Mouse (Mus musculus) layer of hippocampus, postnatal 14 days (tissue): ENCODE measurements around the gene Adamts20. TPM values are rescaled to one million over a fixed set of nuclear protein-coding genes. Genes with fewer than 3 reads are reported as not detected.

Experiments
- DNase-seq, 2 experiments: peaks; one replicate each; pipeline ENCODE4 v3.0.0; 2021 to 2022; ENCODE audit warnings: low spot score in 2 of 2, mixed read lengths in 1 of 2
- total RNA-seq, 2 experiments: library from RNA; stranded (reverse); gene quantifications; 2 replicates each; pipeline ENCODE4 v1.2.3; 2021

Adamts20 gene
- total RNA-seq, 2 experiments from 2014 or later, result 14.2 to 16.2 TPM

GRCm38 (mm10) chr15:94254091-94254860 lies 210.9 kb downstream of the Adamts20 start:
- peak; percentile 76 to 90 for DNase-seq

GRCm38 (mm10) chr15:94252962-94253712 lies 212.1 kb downstream of the Adamts20 start:
- peak in 1 of 2 experiments; percentile 52 for DNase-seq

- no peak for DNase-seq
Observed at GRCm38 (mm10) chr15:94249766-94250165, 215.5 kb downstream of the Adamts20 start.

- DNase-seq, result no peak
Observed at GRCm38 (mm10) chr15:94248386-94248785, 216.8 kb downstream of the Adamts20 start.

- DNase-seq, result no peak
Observed at GRCm38 (mm10) chr15:94246669-94247068, 218.5 kb downstream of the Adamts20 start.

GRCm38 (mm10) chr15:94244336-94244735 lies 220.9 kb downstream of the Adamts20 start:
- DNase-seq, result no peak

- no peak for DNase-seq
Observed at GRCm38 (mm10) chr15:94242133-94242532, 223.1 kb downstream of the Adamts20 start.

GRCm38 (mm10) chr15:94239637-94240036 lies 225.6 kb downstream of the Adamts20 start:
- no peak for DNase-seq

GRCm38 (mm10) chr15:94239127-94239526 lies 226.1 kb downstream of the Adamts20 start:
- no peak for DNase-seq

- DNase-seq, result no peak
Observed at GRCm38 (mm10) chr15:94238058-94238876, 227.0 kb downstream of the Adamts20 start.

GRCm38 (mm10) chr15:94236726-94237125 lies 228.5 kb downstream of the Adamts20 start:
- DNase-seq, result no peak

- no peak for DNase-seq
Observed at GRCm38 (mm10) chr15:94236121-94236520, 229.1 kb downstream of the Adamts20 start.

GRCm38 (mm10) chr15:94235190-94235589 lies 230.0 kb downstream of the Adamts20 start:
- no peak for DNase-seq

- no peak for DNase-seq
Observed at GRCm38 (mm10) chr15:94231246-94231645, 234.0 kb downstream of the Adamts20 start.

GRCm38 (mm10) chr15:94227388-94227787 lies 237.8 kb downstream of the Adamts20 start:
- DNase-seq, result no peak

GRCm38 (mm10) chr15:94223101-94223500 lies 242.1 kb downstream of the Adamts20 start:
- DNase-seq, result no peak

- no peak for DNase-seq
Observed at GRCm38 (mm10) chr15:94220686-94221085, 244.5 kb downstream of the Adamts20 start.
